Mouse (Mus musculus) ES-CJ7 (cell line): ENCODE data around the gene Stk11.
A peak's percentile ranks its signal among the peaks of the same experiment; 100 is the strongest.

Source experiments
- DNase-seq: peaks from one replicate; pipeline ENCODE4 v3.0.0; 2011; ENCODE audit warnings: low read depth, low spot score

The Stk11 gene

GRCm38 (mm10) chr10:80144159-80144558 lies 28.6 kb downstream of the Stk11 start:
- DNase-seq = no peak

DNA sequence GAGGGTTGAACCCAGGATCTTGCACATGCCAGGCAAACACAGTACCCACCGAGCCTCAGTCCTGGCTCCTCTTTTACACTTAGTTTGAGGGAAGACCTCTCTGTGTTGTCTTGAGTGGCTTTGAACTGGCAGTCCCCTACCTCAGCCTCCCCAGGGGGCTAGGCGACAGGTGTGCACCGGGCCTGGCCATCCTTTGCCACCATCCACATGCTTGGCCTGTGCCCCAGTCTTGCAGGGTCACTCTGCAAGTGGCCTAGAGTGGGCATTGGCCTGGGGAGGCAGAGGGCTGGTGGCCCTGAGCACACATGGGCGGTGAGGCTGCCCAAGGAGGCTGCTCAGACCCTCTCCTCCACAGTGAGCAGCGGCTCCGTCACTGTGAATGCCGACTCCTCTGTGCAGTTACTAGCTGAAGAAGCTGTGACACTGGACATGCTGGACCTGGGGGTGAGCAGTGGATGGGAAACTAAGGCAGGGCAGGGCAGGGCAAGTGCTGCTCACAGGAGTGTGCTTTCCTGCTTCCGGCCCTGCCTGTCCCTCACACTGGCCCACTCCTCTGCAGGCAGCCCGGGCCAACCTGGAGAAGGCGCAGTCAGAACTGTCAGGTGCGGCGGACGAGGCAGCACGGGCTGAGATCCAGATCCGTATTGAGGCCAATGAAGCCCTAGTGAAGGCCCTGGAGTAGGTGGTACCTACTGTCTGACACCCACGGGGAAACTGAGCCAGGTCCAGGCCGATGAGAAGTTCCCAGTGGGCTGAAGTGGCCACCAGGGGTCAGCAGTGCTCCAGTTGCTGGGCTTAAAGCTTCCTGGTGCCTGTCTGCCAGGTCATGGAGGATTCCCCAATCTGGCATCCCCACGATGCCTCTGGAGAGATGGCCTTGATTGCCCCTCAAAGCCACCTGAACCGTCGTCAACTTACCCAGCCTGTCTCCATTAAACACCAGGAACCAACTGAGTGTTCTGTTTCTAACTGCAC lies 29.5 kb downstream of the Stk11 start:
- DNase-seq = peak; percentile 70

DNA sequence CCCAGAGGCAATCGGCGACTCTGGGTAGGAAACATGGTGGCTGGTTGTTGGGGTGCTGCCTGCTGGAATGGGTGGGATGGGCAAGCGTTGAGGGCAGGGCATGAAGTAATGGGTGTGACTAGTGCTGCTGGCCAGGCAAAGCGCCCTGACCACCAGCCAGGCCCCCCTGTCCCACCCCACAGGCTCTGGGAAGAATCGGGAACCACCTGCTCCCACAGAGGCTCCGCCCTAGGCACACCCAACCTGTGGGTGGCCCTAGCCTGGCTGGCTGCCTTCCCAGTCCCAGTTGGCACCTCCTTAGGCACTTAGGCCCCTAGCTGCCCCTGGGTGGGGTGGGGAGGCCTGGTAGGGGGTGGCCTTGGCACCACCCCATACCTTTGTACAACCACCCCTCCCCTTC lies 30.3 kb downstream of the Stk11 start:
- no peak for DNase-seq

GRCm38 (mm10) chr10:80146568-80147011 lies 31.0 kb downstream of the Stk11 start:
- DNase-seq = no peak

DNA sequence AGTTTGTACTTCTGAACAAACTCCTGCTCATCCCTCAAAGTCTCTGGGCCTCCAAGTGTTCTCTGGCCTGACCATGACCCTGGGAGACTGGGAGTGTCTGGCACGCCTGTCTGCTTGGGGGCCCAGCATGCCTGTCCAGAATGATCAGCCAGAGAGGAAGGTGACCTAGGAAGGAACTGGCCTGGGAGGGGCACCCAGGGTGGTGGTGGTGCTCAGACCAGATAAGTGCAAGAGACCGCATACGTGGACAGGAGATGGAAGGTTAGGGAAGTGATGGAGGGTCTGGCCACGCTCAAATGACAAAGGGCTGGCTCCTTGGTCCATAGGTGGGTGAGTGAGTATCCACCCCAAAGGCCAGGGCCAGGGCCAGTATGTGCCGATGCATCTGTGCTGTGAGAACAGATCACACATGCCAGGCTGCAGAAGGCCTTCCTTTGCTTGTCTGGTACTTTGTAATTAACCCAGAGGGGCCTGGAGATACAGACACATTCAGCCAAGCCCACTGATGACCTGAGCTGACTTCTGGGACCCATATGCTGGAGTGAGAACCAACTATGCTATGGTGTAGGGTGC lies 31.6 kb downstream of the Stk11 start:
- DNase-seq = no peak

DNA sequence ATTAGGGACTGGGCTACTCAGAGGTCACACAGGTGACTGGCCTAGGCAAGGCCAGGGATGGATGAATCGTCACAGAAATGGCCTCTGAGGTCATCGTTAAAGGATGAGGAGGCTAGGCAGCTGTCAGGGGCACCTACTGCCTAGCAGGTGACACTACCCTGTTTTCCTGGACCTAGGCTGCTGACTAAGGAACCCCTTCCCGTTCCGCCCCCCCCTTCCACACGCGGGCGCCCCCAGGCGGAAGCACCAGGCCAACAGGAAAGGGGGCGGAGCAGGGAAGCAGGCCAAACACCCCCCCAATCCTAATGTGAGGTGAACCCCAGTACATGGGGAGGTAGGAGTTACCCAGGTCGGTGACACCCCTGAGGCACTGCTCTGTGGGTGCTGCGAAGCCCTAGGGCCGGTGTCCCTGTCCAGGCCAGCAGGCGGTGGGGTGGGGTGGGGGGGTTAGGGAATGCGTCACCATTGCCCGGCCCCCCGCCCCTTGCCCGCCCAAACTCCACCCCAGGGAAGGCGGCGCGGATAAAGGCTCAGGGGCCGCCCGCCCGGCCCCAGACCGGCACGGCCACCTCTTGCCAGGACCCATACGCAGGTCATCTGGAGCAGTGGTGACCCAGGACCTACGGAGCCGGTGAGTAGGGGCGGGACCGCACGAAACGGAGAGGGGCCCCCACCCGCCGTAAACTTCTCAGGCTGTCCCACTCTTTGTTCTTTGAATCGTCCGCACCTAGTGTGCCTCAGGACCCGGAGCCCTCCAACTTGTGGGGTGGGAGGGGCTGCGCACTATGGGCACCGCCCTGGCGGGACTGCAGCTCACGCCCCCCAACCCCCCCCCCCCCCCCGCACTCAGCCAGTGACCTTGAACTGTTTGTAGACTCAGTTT lies 32.4 kb downstream of the Stk11 start, which contains the start of gene Midn:
Gene Midn, plus strand, starts transcription at position 554 of the 883 bp plus-strand sequence.
- DNase-seq = peak; percentile 74

GRCm38 (mm10) chr10:80148610-80149290 lies 33.1 kb downstream of the Stk11 start:
- no peak for DNase-seq

GRCm38 (mm10) chr10:80149291-80150225 lies 34.0 kb downstream of the Stk11 start:
- DNase-seq = peak; percentile 99

DNA sequence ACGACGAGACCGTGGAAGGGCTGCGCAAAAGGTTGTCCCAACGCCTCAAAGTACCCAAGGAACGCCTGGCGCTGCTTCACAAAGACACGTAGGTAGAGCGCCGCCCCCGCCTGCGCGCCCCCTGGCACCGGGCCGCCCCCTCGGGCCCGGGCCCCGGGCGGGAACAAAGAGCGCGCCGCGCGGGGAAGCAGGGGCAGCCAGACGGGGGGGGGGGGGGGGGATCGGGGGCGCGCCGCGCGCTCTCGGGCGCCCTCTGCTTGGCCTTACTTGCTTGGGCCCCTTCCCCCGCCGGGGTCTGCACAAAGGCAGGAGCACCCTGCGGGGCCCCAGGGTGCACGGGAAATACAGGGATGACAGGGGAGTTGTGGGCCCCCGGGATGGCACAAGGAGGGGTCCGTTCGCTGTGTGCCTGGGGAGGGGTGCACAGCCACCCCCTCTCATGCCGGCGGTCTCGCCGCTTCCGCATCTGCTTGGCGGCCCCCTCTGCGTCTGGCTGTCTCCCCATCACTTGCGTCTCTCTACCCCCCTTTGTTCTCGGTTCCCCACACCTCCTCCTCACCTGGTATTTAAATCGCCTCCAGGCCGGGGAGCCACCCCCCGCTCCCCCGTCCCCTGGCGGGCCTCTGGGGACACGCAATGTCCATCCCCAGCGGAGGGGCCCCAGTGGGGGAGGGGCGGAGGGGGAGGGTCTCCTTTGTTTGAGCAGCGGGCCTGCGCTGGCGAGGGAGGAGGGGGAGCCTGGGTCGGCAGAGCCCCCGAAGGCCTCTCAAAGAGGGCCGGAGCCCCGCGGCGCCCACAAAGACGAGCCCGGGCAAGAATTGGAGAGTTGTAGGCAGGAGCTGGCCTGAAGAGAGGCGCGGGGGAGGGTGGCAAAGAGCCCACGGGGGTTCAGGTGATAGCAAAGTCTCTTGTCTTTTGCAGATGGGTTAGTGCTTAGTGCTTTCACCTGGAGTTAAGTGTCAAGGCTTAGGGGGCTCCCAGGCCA lies 34.9 kb downstream of the Stk11 start:
- peak; percentile 55 for DNase-seq

DNA sequence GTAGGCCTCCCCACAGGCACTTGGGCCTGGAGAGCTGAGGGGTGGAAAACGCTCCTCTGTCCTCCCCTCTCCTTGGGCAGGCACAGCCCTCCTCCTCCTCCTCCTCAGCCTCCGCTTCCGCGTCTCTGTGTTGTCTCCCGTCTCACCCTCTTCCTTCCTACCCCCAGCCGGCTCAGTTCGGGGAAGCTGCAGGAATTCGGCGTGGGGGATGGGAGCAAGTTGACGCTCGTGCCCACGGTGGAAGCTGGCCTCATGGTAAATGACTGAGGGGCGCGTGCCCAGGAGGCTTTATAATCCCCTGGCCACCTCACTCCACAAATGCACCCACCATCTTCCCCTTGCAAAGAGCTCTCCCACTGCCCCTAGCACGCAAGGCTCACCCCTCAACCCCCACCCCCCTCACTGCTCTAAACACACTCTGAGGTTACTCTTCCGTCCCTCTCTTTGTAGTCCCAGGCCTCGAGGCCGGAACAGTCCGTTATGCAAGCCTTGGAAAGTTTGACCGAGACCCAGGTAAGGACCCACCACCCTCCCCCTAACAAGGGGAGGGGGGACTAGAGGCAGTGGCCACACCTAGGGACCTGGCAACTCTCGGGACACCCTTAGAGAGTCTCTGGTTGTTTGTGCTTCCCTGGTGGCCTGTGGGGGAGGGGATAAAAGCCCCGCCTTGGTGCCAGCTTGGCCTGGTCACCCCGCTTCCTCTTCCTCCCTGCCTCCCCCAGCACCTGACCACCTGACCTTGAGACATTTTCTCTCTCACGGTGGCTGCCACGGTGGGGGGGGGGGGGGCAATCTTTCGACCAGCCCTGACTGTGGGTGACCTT lies 35.8 kb downstream of the Stk11 start:
- DNase-seq = peak; percentile 71

- peak; percentile 37 for DNase-seq
These were observed 36.7 kb downstream of the Stk11 start for GRCm38 (mm10) chr10:80152071-80152872.

DNA sequence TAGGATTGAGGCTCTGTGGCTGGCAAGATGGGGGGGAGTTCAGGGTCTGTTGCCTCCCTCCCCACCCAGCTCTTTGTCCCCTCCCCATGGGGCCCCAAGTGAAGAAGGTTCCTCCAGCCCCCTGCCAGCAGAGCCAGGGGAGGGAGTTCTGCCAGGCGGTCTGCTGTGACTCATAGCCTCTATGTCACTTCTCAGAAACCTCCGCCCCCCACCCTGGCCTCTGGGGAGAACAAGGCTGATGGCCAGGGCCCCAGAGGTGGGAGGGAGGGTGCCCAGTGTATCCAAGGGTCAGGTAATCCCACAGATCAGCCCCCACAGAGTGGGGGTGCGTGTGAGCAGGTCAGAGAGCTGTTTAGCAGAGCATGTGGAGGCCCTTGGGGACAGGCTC lies 37.3 kb downstream of the Stk11 start:
- no peak for DNase-seq

DNA sequence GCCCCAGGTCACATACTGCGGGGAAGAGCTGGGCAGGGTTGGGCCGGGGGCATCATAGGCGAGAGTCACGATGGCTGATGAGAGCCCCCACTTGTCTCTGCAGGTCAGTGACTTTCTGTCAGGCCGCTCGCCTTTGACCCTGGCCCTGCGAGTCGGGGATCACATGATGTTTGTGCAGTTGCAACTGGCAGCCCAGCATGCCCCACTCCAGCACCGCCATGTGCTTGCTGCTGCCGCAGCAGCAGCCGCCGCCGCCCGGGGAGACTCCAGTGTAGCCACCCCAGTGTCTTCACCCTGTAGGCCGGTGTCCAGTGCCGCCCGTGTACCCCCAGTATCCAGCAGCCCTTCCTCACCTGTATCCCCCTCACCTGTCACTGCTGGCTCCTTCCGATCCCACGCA lies 38.1 kb downstream of the Stk11 start:
- DNase-seq = no peak

DNA sequence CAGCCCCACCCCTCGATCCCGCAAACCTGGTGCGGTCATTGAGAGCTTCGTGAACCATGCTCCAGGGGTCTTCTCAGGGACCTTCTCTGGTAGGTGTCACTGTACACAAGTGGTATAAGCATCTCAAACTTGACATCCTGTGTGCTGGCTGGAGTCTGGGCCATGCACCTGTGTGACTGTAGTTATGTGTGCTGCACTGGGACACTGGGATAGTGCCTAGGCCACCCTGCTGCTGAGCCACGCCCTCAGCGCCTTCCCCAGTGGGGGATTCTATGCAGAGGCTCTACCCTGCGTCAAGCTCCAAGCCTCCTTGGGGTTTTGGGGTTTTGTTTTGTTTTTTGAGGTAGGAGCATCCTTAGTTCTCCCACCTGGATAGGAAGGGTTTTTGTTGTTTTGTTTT lies 38.8 kb downstream of the Stk11 start:
- no peak for DNase-seq

DNA sequence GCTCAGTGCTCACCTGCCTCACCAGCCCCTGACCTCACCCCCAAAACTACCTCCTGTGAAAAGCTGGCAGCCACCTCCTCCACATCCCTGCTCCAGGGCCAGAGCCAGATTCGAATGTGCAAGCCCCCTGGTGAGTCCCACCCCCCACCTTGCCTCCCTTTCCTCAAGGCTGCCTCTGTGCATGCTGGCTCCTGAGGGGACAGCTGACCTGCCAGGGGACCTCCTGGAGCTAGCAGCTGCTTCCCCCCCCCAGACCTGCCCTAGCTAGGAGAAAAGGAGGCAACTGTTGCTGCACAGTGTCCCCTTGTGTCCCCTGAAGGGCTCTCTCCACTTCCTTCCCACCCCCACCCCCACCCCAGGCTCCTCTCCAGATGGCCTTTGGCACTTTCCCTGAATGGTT lies 39.7 kb downstream of the Stk11 start:
- no peak for DNase-seq

- no peak for DNase-seq
These were observed 40.6 kb downstream of the Stk11 start for GRCm38 (mm10) chr10:80156002-80156751.

DNA sequence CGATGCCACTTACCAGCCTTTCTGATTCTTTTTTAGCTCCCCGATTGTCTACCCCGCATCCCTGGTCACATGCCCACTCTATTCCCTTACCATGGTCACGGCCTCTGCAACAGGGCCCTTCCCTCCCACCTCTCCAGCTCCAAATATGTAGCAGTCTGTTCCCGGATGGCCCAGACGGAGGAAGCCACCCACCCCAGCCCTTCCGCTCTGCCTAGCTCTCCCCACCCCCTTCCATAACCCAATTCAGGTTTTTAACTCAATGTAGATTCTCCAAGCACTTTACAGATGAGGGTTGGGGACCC lies 41.1 kb downstream of the Stk11 start:
- no peak for DNase-seq
